Mouse (Mus musculus) right cerebral cortex, postnatal 25 days (tissue): ENCODE data around the gene Arhgap32.
"Not testable (repeated sequence)": the region's sequence is repeated elsewhere in the genome, so short reads cannot be mapped to it uniquely, and the experiment has no call there.

Experiments
- DNase-seq: peaks from one replicate; pipeline ENCODE4 v3.0.0; 2022

Gene Arhgap32

GRCm38 (mm10) chr9:32115786-32116185 lies at the start of gene Arhgap32:
Arhgap32 (plus strand) TSS chr9:32116136.
- DNase-seq: no peak

GRCm38 (mm10) chr9:32072778-32073177 lies 43.2 kb upstream of the Arhgap32 start:
- DNase-seq: no peak

- no peak for DNase-seq
Observed at GRCm38 (mm10) chr9:32088106-32088776, 27.7 kb upstream of the Arhgap32 start.

GRCm38 (mm10) chr9:32088882-32089281 lies 27.1 kb upstream of the Arhgap32 start:
- DNase-seq: no peak

- DNase-seq: no peak
Observed at GRCm38 (mm10) chr9:32093456-32093855, 22.5 kb upstream of the Arhgap32 start.

- no peak for DNase-seq
Observed at GRCm38 (mm10) chr9:32094351-32095120, 21.4 kb upstream of the Arhgap32 start.

DNA sequence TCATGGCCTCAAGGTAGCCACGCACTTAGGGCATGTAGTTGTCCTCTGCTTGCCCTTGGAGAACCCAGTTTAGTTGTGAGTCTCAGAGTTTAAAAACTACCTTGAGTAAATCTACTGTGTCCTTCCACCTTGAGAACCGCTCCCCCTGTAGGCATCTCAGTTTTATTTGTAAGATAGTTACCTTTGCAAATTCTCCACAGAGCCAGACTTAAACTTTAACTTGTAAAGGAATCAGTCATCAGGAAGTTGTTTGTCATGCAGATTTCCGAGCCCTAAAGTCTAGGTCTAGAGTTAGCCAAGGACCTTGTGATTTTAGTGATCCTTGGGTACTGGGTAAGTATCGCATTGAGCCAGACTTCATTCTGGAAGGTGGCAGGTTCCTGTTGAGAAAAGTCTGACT lies 20.4 kb upstream of the Arhgap32 start:
- DNase-seq: no peak

DNA sequence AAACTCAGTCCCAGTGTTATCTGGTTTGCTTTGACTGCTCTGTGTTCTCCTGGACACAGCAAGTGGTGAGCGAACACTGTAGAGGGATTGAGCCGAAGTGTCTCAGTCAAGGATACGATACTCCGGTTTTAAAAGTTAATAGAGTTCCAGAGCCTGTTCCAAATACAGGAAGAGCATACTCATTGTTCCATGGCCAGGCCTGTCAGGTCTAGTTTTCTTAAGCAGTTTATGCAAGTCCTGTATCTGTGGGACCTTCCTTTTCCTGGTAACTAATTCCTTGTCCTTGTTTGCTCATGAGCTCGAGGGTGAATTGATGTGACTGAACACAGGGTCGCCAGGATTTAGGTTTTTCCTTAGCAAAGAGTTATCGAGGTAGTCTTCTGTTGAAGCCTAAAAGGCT lies 19.4 kb upstream of the Arhgap32 start:
- DNase-seq: no peak

GRCm38 (mm10) chr9:32097123-32097522 lies 18.8 kb upstream of the Arhgap32 start:
- no peak for DNase-seq

GRCm38 (mm10) chr9:32098425-32099155 lies 17.3 kb upstream of the Arhgap32 start:
- no peak for DNase-seq

GRCm38 (mm10) chr9:32100561-32100960 lies 15.4 kb upstream of the Arhgap32 start:
- DNase-seq: no peak

DNA sequence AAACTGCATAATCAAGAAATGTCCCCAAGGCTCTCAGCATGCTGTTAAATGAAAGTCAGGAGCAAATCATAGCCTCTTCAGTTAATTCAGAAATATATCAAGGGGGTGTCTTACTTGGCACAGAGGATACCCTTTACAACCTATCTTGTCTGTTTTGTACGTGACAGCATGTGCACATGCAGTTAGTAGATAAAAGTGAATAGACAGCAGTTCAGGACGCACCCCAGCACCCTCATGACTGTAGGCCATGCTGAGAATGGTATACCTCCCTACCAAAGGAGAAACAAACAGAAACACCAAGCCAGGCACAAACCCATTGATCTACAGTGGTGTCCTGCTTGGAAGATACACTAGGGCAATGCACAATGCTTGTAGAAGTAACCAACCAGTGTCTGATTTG lies 14.4 kb upstream of the Arhgap32 start:
- DNase-seq: no peak

DNA sequence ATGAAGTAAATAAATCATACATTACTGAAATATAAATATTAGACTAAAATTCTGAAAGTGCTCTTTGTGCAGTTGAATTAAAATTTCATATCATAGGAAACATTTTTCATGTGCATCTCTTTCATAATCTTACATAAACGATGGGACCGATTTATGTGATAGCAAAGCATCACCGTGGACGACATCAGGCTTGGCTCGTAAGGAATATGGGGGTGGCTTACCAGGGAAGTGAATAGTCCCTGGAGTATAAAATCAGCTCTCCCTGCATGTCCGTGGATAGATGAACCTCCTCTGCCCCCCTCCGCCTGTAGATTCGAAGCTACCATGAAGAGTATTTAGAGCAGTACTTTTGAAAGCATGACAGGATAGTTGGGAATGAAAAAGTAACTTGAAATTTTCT lies 11.3 kb upstream of the Arhgap32 start:
- no peak for DNase-seq

DNA sequence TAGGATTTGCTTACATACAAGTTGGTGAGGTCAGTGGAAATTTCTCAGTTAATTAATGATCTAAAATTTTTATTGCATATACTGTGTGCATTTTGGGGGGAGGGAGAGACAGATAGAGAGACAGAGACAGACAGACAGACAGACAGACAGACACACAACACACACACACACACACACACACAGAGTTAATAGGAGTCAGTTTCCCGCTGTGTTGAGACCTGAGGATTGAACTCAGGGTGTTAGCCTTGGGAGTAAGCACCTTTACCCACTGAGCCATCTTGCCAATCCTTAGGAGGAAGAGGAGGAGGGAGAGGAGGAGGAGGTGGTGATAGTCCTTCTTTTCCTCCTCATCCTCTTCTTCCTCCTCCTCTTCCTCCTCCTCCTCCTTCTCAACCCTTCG lies 5.6 kb upstream of the Arhgap32 start:
- DNase-seq: no peak

DNA sequence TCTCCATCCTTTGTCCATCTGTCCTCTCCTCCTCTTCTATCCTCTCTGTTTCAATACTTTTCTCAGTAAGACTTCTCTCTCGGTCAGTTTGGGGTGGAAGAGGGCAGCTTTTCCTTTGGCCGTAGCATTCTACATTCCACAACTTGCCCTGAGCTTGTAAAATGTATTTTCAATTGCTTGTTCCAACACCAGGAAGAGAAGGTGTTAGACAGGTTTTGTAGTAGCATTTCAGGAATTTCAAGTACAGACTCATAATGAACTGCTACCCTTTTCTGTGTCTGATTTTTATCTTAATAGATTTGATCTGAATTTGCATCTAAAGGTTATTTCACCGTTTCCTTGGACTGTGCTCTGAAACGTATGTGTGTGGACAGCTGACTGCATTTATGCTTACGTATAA lies 336 bp downstream of the Arhgap32 start:
- DNase-seq: no peak

DNA sequence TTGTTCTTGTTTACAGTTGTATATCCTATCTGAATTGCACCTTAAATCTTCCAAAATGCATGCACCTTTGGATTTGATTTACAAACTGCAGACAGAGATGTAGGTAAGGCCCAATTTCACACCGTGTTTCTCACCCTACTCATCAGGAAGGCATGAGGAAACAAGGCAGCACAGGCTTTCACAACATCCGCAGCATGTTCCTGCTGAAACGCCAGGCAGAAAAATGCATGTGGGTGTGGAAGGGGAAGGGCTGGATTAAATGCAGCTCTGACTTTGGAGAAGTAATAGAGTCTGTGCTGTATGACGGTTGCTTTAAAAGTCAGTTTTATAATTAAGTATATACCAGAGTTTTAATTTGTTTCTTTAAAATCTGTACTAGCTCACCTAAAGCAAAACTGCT lies 1.9 kb downstream of the Arhgap32 start:
- peak; percentile 17 for DNase-seq

- no peak for DNase-seq
Observed at GRCm38 (mm10) chr9:32118433-32118832, 2.5 kb downstream of the Arhgap32 start.

DNA sequence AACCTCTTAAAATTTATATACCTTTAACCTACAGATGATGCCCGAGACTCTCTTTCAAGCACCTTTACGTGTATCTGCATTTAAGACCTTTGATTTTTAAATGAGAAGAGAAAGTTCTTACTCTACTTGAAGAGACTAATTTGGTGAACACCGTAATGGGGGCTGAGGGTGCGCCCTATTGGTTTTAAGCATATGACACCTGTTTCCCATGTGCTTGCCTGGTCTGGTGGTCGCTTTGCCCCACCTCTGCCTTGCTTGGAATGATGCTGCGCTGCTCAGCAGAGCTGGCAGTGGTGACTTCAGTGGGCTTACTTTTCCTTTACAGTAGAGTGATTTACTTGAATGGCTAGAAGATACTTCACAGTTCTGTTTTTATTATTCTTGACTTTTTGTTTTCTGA lies 3.6 kb downstream of the Arhgap32 start:
- DNase-seq: no peak

DNA sequence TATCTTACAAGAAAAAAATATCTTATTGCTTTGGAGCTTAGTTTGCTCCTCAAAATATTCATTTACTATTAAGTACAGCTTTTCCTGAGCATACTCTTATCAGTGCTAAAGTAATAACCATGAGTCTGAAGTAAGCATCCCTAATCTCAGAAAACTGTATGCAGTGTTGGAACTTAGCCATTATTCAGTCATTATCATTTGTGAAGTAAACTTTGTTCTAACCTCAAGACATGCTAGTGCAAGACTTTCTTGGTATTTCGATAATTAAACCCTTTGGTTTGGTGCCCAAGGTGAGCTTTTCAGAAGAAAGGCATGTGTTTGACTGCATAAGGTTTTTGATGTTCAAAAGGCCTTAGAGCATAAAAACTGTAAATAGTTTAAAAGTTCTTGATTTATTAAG lies 4.2 kb downstream of the Arhgap32 start:
- DNase-seq: no peak

GRCm38 (mm10) chr9:32121271-32121670 lies 5.3 kb downstream of the Arhgap32 start:
- not testable (repeated sequence) for DNase-seq

GRCm38 (mm10) chr9:32136195-32136594 lies 20.3 kb downstream of the Arhgap32 start:
- DNase-seq: no peak

DNA sequence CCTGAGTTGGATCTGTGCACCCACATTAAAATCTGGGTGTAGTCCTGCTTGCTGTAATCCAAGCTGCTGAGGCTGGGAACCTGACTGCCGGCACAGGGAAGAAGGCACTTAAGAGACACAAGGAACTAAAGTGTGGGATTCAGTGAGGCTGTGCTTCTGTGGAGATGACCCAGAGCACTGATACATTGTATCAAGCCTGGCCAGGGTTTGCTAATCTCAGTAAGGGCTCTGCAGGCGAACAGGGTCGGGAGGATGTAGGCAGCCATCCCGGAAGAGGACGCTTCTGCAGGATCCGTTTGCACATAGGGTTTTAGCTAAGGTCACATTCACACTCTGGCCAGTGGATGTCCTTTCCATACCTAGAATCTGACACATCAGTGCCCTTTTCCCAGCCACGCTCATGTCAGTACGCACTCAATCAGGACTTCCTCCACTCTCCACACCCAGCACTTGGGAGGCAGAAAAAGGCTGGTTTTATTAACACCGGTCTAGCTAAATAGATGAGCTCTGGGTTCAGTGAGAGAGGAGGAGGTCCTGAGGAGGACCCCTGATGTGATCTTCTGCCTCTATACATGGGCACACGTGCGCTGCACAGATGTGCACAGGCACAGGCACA lies 20.9 kb downstream of the Arhgap32 start:
- DNase-seq: no peak

DNA sequence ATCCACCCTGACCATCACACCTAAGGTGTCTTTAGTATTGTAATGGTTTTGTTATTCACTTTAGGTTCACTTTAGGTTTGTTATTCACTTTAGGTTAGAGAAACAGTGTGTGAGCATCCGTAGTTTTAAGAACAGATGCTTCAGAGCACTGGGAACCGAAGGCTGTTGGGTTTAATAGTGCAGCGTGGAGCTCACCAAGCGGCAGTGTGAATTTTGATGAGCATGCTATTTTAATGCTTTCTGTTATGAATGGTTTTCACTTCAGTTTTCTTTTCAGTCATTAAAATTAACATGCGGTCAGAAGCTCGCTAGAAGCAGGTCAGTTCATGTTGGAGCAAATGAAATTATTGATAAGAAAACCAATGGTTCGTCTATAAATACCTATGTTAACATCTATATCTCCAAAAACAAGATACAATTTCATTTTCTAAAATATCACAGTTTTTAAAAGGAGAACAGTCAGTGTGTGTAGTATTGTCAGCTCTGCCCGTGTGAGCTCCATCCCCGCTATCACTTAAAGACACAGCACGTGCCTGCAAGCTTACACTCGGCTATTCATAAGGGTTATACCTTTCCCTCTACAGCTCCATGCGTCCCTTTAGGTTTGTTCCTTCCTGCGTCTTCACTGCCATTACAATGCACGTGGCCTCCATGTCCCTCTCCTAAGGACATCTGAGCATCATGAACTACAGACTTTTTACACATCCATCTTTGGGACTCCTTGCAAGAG lies 21.9 kb downstream of the Arhgap32 start:
- no peak for DNase-seq
